Mouse (Mus musculus) lung, adult 2 months (tissue): ENCODE data around the gene Gm42742.

Experiments used
- CTCF ChIP-seq: fragments of 200-500 bp; IDR thresholded peaks from 2 replicates; pipeline ENCODE4 v1.5.1; 2011; ENCODE audit warnings: mild to moderate bottlenecking, low read length, control low read depth; ENCODE audit not compliant: insufficient read depth
- POLR2A ChIP-seq: fragments of 200-500 bp; IDR thresholded peaks from 2 replicates; pipeline ENCODE4 v1.6.1; 2011; ENCODE audit warnings: low read depth, mild to moderate bottlenecking, control low read depth, low read length, borderline replicate concordance; ENCODE audit errors: extremely low read depth

DNA sequence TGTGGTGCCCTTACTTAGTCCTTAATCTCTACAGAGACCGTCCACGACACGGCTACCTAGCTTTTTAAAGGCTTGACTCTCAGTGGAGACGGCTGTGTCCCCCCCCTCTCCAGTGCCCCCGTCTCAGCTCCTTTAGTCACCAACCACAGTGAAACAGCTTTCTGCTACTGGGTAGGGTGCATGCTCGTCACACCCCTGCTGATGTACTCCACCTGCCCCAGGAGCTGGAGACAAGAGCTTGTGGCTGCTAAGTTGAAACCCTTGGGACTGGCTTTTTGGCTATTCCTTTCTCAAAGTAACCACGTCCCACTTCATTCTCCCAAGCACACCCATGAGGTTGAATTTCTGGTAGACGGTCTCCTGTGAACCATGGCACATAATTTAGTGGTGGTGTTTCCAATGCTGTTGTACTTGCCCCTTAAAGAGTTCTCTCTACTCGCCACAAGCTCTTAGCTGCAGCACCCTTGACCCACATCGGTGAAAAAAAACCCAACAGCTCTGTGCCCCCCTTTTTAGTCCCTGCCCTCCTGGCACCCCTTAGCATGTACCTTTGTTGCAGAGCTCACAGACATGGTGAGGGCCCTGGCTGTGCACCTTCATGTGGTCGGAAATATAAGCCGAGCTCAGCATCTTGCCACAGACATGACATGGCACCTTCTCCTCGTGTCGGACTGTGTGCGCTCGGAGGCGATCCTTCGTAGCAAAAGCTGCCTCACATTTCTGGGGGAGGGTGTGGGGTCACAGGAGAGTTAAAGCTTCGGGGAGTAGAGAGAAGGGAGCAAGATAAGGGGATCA is 3.2 kb upstream of the Gm42742 start:
- TF ChIP-seq CTCF (no peak), POLR2A (no peak)
